Mouse (Mus musculus): ENCODE measurements around the gene Rarres2. TPM values are rescaled to one million over a fixed set of nuclear protein-coding genes. Genes with fewer than 3 reads are reported as not detected.
A peak's percentile ranks its signal among the peaks of the same experiment; 100 is the strongest.

The Rarres2 gene
- 1.5 and 3.6 TPM in 2 replicates for polyA plus RNA-seq (2014; fragmentation: Nextera tagmentation; extraction: Ambion mirVana)

- 34% methylated on average over 6 of the region's 6 CpGs for WGBS
- Histone ChIP-seq H3K4me2 (ENCODE audit: low read length) (no peak within 1 kb of the TSS), H3K27me3 (ENCODE audit: control insufficient read depth, insufficient read depth, low read length) (no peaks in the 10 kb centered on the region), H3K27ac (replicated peaks; ENCODE audit: low read depth, low read length) (no peak within 1 kb of the TSS), H3K9me3 (ENCODE audit: control insufficient read depth, low read length) (no peaks in the 10 kb centered on the region), H3K9ac (replicated peaks; ENCODE audit: low read length) (no peak within 1 kb of the TSS), H3K36me3 (ENCODE audit: control insufficient read depth, insufficient read depth, low read length) (peaks cover 11% of the 10 kb centered on the region; the same call in 1 of the 2 replicates), H3K4me1 (ENCODE audit: control insufficient read depth, insufficient read depth, low read length) (no peaks in the 10 kb centered on the region), H3K4me3 (replicated peaks; ENCODE audit: low read depth, low read length) (no peak within 1 kb of the TSS)
- ATAC-seq (ENCODE audit: low FRiP score, low TSS enrichment) (no peak), DNase-seq (no peak)
Measured at GRCm38 (mm10) chr6:48572572-48573061, at the start of gene Rarres2. TSS of gene Rarres2 (minus strand) at chr6:48572789.

DNA sequence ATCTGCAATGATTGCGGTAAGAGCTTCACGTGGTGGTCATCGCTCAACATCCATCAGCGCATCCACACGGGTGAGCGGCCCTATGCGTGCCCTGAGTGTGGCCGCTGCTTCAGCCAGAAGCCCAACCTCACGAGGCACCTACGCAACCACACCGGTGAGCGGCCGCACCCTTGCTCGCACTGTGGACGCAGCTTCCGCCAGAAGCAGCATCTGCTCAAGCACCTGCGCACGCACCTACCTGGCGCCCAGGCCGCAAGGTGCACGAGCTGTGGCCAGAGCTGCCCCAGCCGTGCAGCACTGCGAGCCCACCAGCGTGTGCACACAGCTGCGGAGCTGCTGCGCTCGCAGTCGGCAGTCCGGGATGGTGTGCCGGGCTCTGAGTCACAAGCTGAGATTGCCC lies 47.4 kb upstream of the Rarres2 start:
- DNase-seq, result no peak
- WGBS, result 95% methylated on average over 30 of the region's 30 CpGs
- Histone ChIP-seq H3K27ac (replicated peaks; ENCODE audit: low read depth, low read length) (no peak overlapping the region), H3K36me3 (ENCODE audit: control insufficient read depth, insufficient read depth, low read length) (peaks cover 39% of the 10 kb centered on the region), H3K9ac (replicated peaks; ENCODE audit: low read length) (no peak overlapping the region), H3K27me3 (ENCODE audit: control insufficient read depth, insufficient read depth, low read length) (no peaks in the 10 kb centered on the region), H3K4me1 (ENCODE audit: control insufficient read depth, insufficient read depth, low read length) (no peaks in the 10 kb centered on the region), H3K4me2 (ENCODE audit: low read length) (no peak overlapping the region), H3K9me3 (ENCODE audit: control insufficient read depth, low read length) (no peaks in the 10 kb centered on the region), H3K4me3 (replicated peaks; ENCODE audit: low read depth, low read length) (no peak overlapping the region)
- no peak for ATAC-seq (ENCODE audit: low FRiP score, low TSS enrichment)

DNA sequence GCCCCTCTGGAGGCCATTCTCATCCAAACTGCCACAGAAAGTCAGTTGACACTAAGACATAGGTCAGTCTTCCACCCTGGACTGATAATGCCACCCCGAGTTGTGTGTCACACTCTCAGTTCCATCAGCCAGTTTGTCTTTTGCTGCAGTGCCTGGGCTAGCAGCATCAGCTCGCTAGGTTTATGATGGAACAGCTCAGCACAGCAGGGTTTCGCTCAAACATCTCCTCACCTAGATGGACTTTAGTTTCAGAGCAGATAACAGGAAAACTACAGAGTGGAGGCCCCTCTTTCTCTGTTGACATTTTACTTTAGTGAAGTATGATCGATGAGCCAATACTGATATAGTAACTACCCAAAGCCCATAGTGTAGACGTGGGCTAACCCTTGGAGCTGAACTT lies 42.2 kb upstream of the Rarres2 start:
- WGBS, result 96% methylated on average over 5 of the region's 5 CpGs
- Histone ChIP-seq H3K27me3 (ENCODE audit: control insufficient read depth, insufficient read depth, low read length) (no peaks in the 10 kb centered on the region), H3K4me2 (ENCODE audit: low read length) (no peak overlapping the region), H3K27ac (replicated peaks; ENCODE audit: low read depth, low read length) (no peak overlapping the region), H3K4me1 (ENCODE audit: control insufficient read depth, insufficient read depth, low read length) (no peaks in the 10 kb centered on the region), H3K9ac (replicated peaks; ENCODE audit: low read length) (no peak overlapping the region), H3K4me3 (replicated peaks; ENCODE audit: low read depth, low read length) (no peak overlapping the region), H3K36me3 (ENCODE audit: control insufficient read depth, insufficient read depth, low read length) (peaks cover 40% of the 10 kb centered on the region), H3K9me3 (ENCODE audit: control insufficient read depth, low read length) (no peaks in the 10 kb centered on the region)
- DNase-seq, result no peak
- no peak for ATAC-seq (ENCODE audit: low FRiP score, low TSS enrichment)

DNA sequence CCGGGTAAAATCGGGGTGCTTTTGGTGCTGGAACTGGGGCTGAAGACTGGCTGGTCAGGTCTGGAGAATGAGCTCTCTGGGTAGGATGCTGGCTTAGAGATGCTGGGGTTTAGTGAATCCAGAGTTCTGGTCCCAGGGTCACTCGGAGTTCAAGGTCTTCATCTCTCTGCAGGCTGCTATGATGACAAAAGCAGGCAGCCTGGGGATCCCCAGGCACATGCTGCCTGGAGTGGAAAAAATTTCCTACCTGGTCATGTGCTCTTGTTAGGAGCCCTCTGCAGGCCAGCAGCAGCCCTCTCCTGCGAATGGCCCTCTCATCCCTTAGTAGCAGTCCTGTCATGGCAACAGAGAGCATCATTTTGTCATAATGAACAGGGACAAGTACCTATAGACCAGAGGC lies 40.9 kb upstream of the Rarres2 start:
- ATAC-seq (ENCODE audit: low FRiP score, low TSS enrichment), result no peak
- WGBS, result 90% methylated on average over 4 of the region's 4 CpGs

GRCm38 (mm10) chr6:48610657-48611056 lies 38.1 kb upstream of the Rarres2 start:
- H3K4me1 ChIP-seq (ENCODE audit: control insufficient read depth, insufficient read depth, low read length), result no peaks in the 10 kb centered on the region
- H3K36me3 ChIP-seq (ENCODE audit: control insufficient read depth, insufficient read depth, low read length), result peaks cover 24% of the 10 kb centered on the region
- no peak overlapping the region for H3K4me3 ChIP-seq (replicated peaks; ENCODE audit: low read depth, low read length)
- H3K27ac ChIP-seq (replicated peaks; ENCODE audit: low read depth, low read length), result no peak overlapping the region
- H3K4me2 ChIP-seq (ENCODE audit: low read length), result no peak overlapping the region
- no peaks in the 10 kb centered on the region for H3K9me3 ChIP-seq (ENCODE audit: control insufficient read depth, low read length)
- no peak overlapping the region for H3K9ac ChIP-seq (replicated peaks; ENCODE audit: low read length)
- 83% methylated on average over 3 of the region's 3 CpGs for WGBS
- ATAC-seq (ENCODE audit: low FRiP score, low TSS enrichment) (no peak), DNase-seq (no peak)
- H3K27me3 ChIP-seq (ENCODE audit: control insufficient read depth, insufficient read depth, low read length), result no peaks in the 10 kb centered on the region

More for the DNA sequence above, 40.9 kb upstream of the Rarres2 start:
- H3K4me2 ChIP-seq (ENCODE audit: low read length), result no peak overlapping the region
- no peak overlapping the region for H3K9ac ChIP-seq (replicated peaks; ENCODE audit: low read length)
- H3K4me3 ChIP-seq (replicated peaks; ENCODE audit: low read depth, low read length), result no peak overlapping the region
- DNase-seq, result no peak
- H3K36me3 ChIP-seq (ENCODE audit: control insufficient read depth, insufficient read depth, low read length), result peaks cover 31% of the 10 kb centered on the region
- no peak overlapping the region for H3K27ac ChIP-seq (replicated peaks; ENCODE audit: low read depth, low read length)
- no peaks in the 10 kb centered on the region for H3K4me1 ChIP-seq (ENCODE audit: control insufficient read depth, insufficient read depth, low read length)
- no peaks in the 10 kb centered on the region for H3K9me3 ChIP-seq (ENCODE audit: control insufficient read depth, low read length)
- H3K27me3 ChIP-seq (ENCODE audit: control insufficient read depth, insufficient read depth, low read length), result no peaks in the 10 kb centered on the region

- H3K9ac ChIP-seq (replicated peaks; ENCODE audit: low read length), result no peak overlapping the region
- no peak for ATAC-seq (ENCODE audit: low FRiP score, low TSS enrichment)
- H3K4me3 ChIP-seq (replicated peaks; ENCODE audit: low read depth, low read length), result no peak overlapping the region
- peaks cover 17% of the 10 kb centered on the region for H3K36me3 ChIP-seq (ENCODE audit: control insufficient read depth, insufficient read depth, low read length)
- DNase-seq, result no peak
- no peak overlapping the region for H3K27ac ChIP-seq (replicated peaks; ENCODE audit: low read depth, low read length)
- H3K4me2 ChIP-seq (ENCODE audit: low read length), result no peak overlapping the region
- 59% methylated on average over 7 of the region's 7 CpGs for WGBS
- no peaks in the 10 kb centered on the region for H3K4me1 ChIP-seq (ENCODE audit: control insufficient read depth, insufficient read depth, low read length)
- H3K27me3 ChIP-seq (ENCODE audit: control insufficient read depth, insufficient read depth, low read length), result no peaks in the 10 kb centered on the region
- H3K9me3 ChIP-seq (ENCODE audit: control insufficient read depth, low read length), result no peaks in the 10 kb centered on the region
Measured at GRCm38 (mm10) chr6:48609512-48609911, 36.9 kb upstream of the Rarres2 start.

- H3K4me3 ChIP-seq (replicated peaks; ENCODE audit: low read depth, low read length), result no peak overlapping the region
- H3K27me3 ChIP-seq (ENCODE audit: control insufficient read depth, insufficient read depth, low read length), result no peaks in the 10 kb centered on the region
- no peaks in the 10 kb centered on the region for H3K9me3 ChIP-seq (ENCODE audit: control insufficient read depth, low read length)
- 66% methylated on average over 2 of the region's 2 CpGs for WGBS
- H3K4me1 ChIP-seq (ENCODE audit: control insufficient read depth, insufficient read depth, low read length), result peaks cover 1% of the 10 kb centered on the region
- DNase-seq (no peak), ATAC-seq (ENCODE audit: low FRiP score, low TSS enrichment) (no peak)
- H3K4me2 ChIP-seq (ENCODE audit: low read length), result no peak overlapping the region
- peaks cover 3% of the 10 kb centered on the region; the same call in 1 of the 2 replicates for H3K36me3 ChIP-seq (ENCODE audit: control insufficient read depth, insufficient read depth, low read length)
- H3K27ac ChIP-seq (replicated peaks; ENCODE audit: low read depth, low read length), result no peak overlapping the region
- no peak overlapping the region for H3K9ac ChIP-seq (replicated peaks; ENCODE audit: low read length)
Measured at GRCm38 (mm10) chr6:48608124-48608523, 35.5 kb upstream of the Rarres2 start.

DNA sequence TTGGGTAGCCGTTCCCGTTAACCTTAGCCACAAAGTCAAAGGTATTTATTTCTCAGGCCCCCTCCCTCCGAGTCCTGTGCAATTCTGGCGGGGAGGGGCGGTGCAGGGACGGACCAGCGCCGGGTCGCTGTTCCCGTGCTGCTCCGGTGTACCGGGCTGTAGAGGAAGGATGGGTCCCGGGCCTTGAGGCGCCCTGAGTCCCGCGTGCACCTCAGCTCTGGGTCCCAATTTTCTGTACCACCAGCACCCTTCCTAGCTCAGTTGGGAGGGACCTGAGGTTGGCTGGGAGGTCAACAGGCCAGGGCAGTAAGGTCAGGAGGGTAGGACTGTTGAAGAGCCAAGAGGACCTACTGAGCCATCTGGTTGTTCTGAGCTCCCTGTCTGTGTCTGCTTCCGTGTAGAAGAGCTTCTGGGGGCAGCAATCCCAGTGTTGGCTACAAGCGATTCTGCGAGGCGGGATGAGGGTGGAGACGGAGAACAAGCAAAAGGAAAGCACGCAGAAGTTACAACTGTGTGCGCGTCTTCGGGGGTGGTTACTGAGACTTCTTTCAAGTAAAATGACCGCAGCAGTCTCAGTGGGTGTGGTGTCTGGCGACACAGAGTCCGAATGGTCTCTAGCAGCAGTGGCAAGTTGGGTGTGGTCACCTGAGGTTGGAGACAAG lies 29.6 kb upstream of the Rarres2 start:
- Histone ChIP-seq H3K27ac (replicated peaks; ENCODE audit: low read depth, low read length) (peak overlapping the region; percentile 92), H3K4me3 (replicated peaks; ENCODE audit: low read depth, low read length) (peak overlapping the region; percentile 80), H3K36me3 (ENCODE audit: control insufficient read depth, insufficient read depth, low read length) (peaks cover 31% of the 10 kb centered on the region), H3K4me1 (ENCODE audit: control insufficient read depth, insufficient read depth, low read length) (peaks cover 15% of the 10 kb centered on the region), H3K27me3 (ENCODE audit: control insufficient read depth, insufficient read depth, low read length) (no peaks in the 10 kb centered on the region), H3K9me3 (ENCODE audit: control insufficient read depth, low read length) (peaks cover 8% of the 10 kb centered on the region), H3K4me2 (ENCODE audit: low read length) (peak overlapping the region; percentile 92), H3K9ac (replicated peaks; ENCODE audit: low read length) (peak overlapping the region; percentile 89)
- ATAC-seq (ENCODE audit: low FRiP score, low TSS enrichment), result peak; percentile 82
- WGBS, result 2% methylated on average over 28 of the region's 28 CpGs
- DNase-seq, result peak; percentile 66

All from midbrain, embryonic 14.5 days (tissue).